Mouse (Mus musculus): ENCODE results near the gene Stt3b.

DNA sequence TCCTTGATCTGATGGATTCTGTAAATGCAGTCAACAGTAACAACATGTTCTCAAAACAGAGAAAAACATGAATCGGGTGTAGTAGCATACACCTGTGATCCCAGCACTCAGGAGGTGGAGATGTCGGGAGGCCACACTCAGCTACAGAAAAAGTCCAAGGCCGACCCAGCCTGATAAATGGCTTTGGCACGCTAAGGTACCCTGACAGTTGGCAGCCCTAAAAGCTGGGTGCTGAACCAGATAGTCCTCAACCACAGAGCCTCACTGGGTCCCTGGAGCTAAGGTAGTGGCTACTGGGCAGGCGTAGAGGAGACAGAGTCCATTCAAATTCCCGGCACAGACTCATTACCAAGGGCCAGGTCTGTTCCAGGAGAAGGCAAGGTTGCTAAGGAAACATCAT is 109.0 kb downstream of the Stt3b start:
- no peak for TF ChIP-seq CTCF (IDR thresholded peaks at IDR 0.05)
- no peak for TF ChIP-seq EP300 (IDR thresholded peaks at IDR 0.05)
